Mouse (Mus musculus): Measurements from ENCODE around the gene Tpbgl. TPM values are rescaled to one million over a fixed set of nuclear protein-coding genes. Genes with fewer than 3 reads are reported as not detected.

The Tpbgl gene
- total RNA-seq (2021), result 1 to 10 TPM; 3.4 to 4.7 TPM

DNA sequence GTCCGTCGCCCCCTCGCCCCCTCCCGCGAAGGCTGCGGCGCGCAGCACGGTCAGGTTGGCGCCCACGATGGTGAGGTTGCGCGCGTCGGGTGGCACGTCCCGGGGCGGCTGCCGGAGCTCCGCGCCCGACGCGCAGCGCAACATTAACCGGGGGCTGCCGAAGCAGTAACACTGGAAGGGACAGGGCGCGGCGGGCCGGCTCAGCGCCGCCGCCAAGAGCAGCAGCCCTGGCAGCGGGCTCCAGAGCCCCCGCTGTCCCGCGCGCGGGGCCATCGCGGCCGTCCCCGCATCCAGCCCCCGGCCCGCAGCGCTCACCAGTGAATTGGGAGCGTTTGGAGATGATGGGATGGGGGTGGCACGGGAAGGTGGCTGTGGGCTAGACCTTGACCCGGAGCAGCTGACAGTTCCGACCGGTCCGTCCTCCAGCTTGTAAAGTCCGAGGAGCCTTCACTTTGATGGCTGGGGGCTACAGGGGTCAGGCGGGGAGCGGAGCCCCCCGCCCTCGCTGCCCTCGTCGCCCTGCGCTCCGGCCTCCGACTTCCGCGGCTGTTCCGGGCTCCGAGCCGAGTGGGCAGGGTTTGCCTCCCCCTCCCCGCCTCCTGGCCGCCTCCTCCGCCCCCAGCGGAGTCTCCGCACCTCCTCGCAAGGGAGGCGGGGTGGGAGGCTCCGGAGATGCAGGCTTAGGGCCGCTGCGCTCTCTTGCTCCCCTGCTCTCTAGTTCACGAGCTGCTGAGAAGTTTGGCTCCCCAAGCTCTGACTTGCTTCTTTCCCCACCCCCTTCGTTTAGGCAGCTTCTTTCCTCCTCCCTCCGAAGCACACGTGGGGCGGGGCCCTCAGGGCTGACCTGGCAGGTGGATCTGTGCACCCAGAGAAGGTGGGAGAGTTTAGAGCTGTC, at the start of gene Tpbgl:
Gene Tpbgl, minus strand, starts transcription at position 728 of the 895 bp plus-strand sequence.
- DNase-seq, result peak; percentile 63

DNA sequence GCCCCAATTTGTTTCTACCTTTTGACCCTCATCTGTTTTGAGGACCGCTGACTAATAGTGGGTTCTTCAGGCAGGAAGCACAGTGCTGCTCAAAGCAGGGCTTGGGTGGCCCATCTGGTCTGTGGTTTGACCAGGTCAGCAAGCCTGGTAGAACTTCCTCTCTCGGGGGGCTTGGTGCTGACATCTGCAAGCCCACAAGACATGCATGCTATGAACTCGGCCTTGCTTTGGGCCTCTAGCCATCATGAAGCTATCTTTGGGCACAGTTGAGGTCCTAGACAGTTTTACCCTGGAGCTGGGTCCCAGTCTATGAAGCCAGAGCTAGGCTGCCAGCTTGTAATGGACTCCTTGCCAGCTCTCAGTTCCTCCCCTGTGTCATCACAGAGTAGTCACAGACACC, 48.0 kb upstream of the Tpbgl start:
- DNase-seq, result no peak

DNA sequence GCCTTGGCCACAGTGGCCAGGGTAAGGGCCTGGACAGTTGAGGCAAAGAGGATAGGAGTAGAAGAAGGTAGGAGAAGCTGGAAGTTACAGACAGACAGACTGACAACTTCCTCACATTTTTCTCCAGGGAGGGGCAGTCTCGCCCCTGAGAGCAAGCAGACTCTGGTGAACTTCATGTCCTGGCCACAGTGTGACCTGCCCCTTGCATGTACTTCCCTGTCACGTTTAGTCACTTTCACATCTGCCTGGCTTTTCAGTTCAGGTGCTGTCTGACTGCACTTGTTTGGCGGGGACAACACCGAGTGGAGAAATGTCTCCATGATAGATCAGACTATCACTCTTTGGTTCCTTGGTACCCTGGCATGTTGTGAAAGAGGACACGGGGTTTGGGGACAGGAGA, 47.3 kb upstream of the Tpbgl start:
- DNase-seq, result no peak

DNA sequence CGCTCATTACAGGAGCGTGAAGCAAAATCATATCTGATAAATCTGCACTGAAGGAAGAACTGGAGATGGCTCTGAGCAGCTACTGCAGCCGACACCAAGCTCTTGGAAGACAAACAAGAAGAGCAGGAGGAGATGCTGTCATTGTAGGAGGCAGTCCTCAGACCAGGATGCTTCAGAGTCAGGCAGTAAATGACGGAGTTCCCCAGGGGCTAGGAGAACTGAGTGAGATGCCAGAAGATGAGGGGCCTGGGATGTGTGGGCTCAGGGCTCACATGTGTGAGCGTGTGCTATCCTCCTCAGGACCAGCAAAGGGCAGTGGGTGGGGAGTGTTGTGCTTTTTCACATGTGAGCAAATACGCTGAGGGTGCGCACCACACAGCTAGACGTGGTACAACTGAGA, 46.3 kb upstream of the Tpbgl start:
- DNase-seq, result no peak

DNA sequence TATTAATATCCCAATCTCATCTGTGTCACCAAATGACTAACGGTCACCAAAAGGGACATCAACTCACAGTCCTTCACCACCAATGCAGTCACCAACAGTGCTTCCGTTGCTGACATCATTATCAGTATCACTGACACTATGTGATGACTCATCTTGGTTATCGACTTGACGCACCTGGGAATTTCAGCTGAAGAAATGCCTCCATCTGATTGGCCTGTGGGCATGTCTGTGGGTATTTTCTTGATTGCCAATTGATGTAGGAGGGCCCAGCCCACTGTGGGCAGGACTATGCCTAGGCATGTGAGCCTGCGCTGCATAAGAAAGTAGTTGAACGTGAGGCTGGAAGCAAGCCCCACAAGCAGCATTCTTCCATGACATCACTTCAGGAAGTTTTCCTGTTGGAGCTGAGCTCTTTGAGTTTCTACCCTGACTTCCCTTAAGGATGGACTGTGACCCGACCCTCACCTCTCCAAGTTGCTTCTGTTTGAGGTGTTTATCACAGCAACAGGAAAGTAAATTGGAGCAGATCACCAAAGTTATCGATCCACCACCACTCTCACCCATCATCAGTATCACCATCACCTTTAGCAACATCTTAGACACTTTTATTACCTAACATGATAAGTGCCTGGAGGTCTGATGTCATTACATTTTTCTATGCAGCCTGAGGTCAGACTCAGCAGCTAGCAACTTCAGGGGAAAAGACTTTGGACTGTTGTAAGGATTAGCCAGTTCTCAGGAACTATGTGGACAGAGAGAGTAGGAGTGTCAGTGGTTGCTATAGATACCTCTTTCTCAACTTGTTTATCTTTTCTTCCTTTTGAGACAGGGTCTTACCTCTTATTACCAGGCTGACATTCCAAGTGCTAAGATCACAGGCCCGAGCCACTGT, 44.9 kb upstream of the Tpbgl start:
- DNase-seq, result no peak

DNA sequence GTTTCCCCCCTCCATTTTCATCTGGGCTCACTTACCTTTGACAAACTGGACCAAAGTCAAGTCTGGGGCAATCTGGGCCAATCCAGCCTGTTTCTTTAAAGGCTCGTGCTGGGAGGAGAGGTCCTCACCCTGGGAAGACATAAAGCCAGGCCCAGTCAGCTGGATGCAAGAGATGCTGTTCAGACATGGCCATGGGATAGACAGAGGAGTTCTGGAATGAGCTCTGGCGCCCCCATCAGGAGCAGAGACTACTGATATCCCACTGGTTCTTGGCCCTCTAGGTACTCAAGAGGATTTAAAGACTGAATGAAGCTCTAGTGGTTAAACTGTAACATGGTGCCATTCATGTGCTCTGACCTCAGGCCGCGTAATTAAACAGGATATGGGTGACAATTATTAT, 44.0 kb upstream of the Tpbgl start:
- DNase-seq, result no peak

DNA sequence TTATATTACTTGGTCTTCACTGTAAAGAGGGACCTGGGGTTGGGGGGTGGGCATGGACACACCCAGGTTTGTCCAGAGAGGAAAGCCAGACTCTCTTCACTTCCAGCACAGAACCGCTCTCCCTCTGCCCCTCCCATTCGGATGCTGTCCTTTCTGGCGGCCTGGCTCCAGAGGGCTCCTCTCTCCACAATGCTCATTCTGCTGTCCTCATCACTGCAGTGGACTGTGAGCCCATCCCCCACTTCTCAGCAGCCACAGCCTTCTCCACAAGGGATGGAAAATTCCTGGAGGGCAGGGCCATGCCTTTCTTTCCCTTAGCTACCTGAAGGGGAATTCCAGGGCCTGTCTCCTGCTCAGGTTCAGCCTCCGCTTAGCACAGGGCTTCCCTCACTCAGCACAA, 41.9 kb upstream of the Tpbgl start:
- peak; percentile 59 for DNase-seq

DNA sequence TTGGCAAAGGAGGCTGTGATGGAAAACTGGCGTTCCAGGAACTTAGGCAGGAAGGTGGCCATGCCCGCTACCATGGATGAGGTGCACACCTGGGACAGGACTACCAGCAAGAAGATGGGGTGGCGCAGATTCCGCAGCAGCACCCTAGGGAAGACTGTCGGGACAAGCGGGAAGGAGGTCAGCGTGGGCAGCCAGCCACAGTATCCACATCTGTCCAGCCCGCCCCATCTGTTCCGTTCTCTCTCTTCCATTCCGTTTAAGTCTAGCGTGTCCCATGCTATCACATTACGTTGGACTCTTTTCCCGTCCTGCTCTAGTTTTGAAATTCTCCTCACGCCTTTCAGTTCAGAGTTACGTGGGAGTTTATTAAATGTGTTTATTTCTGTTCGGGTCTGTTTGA, 40.2 kb upstream of the Tpbgl start:
- no peak for DNase-seq

DNA sequence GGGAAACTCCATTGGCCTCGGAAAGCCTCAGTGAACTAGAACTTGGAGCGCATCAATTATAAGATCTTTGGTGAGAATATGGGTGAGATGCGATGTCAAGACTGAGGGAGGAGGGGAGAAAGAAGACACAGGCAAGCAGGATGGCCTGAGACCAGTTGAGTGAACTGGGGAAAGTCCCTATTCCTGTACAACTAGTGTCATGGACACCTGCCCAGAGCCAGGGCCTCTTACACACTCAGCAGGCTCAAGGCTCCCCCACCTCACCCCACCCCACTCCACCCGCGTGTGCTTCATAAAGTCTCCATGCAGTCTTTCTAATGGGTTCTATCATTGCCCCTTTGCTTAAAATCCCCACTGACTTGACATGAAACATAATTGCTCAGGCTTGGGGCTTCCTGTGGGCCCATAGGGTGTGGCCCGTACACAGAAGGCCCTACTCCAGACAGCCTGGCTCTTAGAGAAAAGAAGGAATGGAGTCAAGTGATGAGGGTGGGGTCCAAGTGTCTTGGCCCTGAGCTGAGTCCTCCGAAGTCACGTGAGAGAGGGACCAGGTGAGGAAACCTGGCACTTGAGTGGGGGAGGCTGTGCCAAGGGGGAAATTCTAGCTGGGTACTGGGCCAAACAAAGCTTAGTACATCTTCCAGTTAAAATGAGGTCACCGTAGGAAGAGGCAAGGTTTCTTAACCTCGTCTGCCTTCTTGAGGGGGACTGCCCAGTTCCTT, 39.0 kb upstream of the Tpbgl start:
- DNase-seq, result no peak

DNA sequence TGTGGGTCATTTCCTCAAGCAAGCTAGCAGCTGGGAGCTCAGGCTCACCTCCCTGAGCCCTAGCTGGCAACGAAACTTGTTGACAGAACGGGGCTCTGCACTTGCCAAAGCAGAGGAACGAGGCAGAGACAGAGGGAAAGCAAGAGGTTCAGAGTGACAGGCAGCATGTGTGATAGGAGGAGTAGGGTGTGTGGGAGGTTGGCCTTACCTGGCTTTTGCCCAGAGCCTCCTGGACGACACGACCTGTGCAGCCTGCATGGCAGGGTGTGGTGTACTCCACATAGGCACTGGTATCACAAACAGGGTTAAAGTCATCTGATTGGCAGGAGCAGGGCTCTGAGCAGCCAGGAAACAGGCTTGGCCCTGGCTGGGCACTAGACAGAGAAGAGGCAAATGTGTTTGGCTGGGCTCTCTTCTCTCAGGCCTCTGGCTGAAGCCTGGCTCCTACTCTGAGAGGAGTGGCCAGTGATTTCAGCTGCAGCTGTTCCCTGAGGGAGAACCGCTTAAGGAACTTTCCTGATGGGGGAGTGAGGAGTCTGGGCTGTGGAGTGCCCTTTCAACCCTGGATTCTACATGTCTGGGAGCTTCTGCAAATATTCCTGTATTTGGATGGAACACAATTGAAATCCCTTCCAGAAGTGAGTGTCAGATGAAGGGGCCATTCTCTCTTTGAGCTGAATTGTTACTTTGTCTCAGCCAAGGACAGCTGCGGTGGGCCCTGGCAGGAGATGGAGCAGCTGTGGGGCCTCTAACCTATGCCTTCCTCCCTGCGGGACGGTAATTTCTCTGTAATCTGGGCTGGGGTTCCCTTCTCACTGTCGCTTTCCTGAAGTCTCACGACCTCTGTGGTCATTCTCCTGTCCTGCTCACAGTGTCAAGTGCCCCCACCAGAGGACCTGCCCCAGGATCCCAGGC, 37.9 kb upstream of the Tpbgl start:
- peak; percentile 69 for DNase-seq

DNA sequence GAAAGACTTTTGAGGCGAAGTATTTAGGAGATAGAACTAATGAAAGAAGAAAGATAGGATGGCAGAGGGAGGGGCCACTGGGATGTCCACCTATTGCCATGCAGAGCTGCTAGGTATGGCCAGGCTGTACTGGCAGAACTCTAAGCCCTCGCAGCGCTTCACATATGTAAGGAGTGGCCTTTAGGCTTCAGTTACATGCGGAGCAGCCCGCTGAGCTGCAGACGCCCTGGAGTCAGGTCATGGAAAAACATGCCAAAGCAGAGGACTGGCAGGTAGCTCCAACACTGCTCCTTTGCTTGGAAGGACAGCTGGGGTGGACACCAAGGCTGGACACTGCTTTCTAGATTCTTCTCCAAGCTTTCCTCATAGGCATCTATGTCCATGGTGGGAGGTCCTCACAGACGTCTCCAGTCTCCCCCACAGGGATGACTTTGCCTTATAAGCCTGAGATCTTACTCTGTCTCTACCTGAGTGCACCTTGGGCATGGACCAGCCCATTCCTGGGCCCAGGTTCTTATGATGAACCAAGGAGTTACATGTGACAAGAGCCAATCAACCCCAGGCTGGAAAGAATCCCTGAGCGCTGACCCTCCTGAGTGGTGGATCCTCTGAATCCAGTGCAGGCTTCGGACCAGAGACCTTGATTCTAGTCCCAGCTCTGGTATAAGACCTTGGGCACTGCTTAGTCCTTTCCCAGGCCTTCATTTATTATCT, 36.8 kb upstream of the Tpbgl start:
- no peak for DNase-seq

DNA sequence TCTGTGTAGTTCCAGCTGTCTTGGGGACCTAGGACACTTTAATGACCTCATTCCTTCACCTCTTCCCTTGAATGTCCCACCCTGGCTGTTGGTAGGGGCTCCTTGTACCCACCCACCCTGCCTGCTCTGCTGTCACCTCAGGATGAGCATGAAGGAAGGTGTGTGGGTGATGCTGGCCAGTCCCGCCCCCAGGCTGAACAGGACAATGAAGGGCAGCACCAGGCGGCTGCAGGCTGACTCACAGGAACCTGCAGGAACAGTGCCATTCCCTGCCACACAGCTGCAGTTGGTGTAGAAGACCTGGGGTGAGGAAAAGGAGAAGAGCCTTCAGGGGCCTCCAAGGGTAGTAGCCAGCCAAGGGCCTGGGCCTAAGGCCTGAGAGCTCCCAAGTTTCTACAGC, 35.4 kb upstream of the Tpbgl start:
- no peak for DNase-seq

DNA sequence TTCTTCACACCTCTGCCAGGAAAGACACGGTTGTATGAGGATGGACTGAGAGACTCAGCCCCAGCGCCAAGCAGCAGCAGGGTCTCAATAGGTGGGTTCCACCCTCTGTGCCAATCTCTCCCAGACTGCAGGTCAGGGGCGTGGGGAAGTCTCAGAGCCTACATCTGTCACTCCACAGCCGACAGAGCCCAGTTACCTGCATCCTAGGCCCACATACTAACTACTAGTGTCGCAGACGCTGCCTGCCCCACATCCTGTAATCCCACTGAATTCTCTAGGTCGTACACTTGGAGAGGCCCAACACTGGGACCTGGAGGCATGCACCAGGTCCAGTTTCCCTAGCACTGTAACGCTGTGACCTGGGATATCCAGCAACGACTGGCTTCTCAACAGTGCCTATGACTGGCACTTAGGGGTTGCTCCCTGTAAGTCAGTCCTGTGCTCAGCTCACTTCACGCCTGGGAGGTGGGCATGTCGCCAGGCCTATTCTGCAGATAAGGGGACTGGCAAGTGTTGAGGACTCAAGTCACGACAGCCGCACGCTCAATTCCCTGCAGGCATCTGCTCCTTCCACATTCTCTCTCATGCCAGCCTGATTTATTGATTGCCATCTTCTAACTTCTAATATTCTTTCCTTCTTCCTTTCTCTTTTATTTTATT, 34.8 kb upstream of the Tpbgl start:
- peak; percentile 74 for DNase-seq

DNA sequence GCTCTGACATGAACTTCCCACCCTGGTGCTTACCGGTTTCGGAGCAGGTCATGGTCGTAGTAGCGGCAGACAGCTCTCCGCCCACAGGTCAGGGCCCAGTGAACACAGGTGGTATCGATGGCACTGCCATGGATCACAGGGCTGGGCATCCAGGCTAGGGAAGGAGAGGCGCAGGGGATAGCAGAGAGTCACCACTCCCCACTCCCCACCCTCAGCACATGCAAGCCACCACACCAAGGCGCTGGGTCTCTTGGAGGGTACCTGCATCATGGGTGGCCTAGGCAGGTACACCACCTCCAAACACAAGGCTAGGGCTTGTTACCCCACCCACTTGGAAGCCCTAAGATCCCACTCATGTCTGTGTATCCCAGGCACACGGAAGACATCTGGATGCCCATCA, 34.2 kb upstream of the Tpbgl start:
- DNase-seq, result no peak

DNA sequence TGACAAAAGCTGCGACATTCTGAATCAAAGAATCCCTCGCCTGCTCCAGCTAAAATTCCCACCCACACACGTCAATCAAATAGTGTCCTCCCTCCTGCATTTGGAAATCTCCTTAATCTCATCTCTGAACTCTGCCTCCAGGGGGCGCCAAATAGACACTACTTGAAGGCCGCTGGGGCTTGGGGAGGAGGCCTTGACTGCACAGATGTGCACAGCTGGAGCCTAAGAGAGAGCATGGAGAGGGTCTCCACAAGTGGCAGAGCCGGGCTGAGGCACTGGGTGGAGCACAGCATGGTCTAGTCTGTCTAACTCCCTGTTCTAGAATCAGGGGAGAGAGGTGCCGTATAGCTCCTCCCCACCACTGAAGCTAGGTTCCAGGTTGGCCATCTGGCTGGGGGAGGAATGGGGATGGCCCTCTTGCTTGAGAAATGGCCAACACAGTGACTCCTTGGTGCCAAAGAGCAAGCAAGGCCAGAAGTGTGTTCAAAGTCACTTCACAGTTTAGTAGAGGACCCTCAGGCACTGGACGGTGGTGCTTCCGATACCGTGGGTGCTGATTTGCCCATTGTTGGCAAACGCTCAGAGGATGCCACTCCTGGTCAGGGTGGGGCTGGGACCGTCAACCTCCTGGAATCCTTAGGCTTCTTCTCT, 32.6 kb upstream of the Tpbgl start:
- peak; percentile 92 for DNase-seq

DNA sequence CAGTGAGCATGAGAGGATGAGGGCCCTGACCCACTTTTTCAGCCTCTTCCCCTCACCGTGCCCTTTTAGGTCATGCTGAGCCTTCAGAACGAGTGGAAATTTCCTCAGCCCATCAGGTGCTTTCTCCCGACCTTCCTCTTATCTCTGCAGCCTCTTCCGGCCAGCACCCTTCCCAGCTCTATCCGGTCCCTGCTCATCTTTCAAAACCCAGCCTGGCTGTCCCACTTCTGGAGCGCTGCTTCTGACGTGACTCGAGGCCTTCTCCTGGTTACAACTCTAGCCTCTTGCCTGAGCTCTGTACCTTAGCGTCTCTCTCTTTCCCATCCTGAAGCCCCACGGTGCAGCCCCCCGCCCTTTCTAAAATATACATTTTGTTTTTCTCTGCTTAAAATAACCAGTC, 27.3 kb upstream of the Tpbgl start:
- no peak for DNase-seq

DNA sequence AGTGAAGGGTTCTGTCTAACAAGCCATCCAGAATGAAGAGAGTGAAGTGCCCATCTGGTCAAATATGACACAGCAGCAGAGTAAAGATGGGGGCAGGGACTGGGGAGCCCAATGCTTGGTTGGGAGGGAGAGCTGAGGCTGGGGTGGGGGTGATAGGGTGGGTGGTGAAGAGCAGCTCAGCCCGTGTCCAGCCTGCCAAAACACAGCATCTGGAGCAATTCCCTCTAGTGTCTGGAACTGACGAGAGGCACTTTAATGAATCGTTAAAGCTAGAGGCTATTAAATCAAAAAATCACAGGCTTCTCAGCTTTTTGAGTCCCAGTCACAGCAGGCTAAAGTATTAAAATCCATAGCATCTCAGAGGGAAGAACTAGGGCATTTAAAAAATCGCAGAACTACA, 22.7 kb upstream of the Tpbgl start:
- no peak for DNase-seq

DNA sequence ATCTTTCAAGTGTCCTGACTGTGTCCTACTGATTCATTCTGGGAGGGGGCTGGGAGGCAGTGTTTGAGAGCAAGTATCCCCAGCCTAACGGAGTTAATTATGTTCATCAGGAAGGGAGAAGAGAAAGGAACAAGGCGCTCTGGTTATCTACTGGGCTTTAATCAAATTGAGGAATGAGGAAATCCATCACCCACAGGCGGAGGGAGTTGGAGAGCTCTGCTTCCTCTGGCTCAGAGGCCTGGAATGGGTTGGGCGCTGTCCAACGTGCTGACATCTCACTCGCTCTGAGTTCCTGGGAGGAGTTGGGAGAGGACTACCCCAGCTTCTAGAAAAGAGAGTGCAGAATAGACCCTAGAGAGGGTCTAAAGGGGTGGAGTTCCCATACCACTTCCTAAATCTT, 21.7 kb upstream of the Tpbgl start:
- DNase-seq, result peak; percentile 86

DNA sequence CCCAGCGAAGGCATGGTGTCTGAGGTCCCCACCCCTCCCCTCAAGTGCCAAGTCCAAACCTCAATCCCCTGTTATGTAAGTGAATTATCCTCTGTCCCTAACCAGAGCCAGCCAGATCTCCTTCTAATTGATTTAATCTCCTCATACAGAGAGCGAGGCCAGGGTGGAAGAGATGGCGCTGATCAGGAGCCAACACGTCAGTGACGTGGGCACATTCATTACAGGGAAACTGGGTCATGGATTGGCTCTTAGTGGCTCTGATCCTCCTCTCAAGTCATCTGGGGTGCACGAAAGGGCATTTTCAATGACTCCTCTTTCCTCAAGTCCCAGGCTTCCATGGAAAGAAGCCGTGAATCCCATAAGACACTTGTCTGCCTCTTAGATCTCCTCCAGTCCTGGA, 17.8 kb upstream of the Tpbgl start:
- DNase-seq, result no peak

DNA sequence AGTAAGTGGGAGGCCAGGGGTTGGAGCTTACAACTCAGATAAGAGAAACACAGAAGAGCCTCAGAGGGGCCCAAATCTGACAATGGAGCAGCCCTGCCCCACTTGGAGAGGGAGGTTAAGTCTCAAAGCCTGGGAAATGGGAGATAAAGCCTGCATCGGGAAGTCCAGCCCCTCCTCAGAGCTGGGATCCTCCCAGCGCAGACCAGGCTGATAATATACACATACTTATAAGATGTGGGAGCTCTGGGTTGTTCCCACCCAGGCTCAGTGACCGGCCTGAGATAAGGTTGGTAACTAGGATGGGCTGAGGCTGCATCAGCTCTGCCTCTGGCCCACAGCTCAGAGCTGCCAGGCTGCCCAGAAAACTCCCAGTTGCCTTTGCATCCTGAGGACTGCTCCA, 15.2 kb upstream of the Tpbgl start:
- no peak for DNase-seq
